ENCODE assay signal across 14 mouse cellular contexts in genomic region chr3:159865691-159866090, GRCm38 (mm10).
"Had no signal": no experiment of that assay in that cellular context is flagged by ENCODE, and none has a peak within 500 bp of the region (broad histone marks: within the 10 kb centered on the region; RNA-seq: fewer than 3 reads in every experiment).

No protein-coding gene starts in this region.

- H3K9me3 ChIP-seq: kidney, embryonic 15.5 days; limb, embryonic 13.5 days; midbrain, embryonic 12.5 days; neural tube, embryonic 13.5 days; stomach, embryonic 15.5 days had no signal

- DNase-seq: kidney, postnatal 14 days; left cerebral cortex, postnatal 4 days; lung, adult 2 months; lung, postnatal 14 days; retina, postnatal 1 day; thymus, adult 2 months; thymus, postnatal 36 days had no signal

- H3K27ac ChIP-seq: kidney, embryonic 15.5 days; limb, embryonic 13.5 days; liver, embryonic 14.5 days; midbrain, embryonic 12.5 days; neural tube, embryonic 13.5 days; stomach, embryonic 15.5 days had no signal

- H3K4me1 ChIP-seq: kidney, embryonic 15.5 days; limb, embryonic 13.5 days; midbrain, embryonic 12.5 days; neural tube, embryonic 13.5 days; stomach, embryonic 15.5 days had no signal

- H3K27me3 ChIP-seq: kidney, embryonic 15.5 days; limb, embryonic 13.5 days; midbrain, embryonic 12.5 days; neural tube, embryonic 13.5 days; stomach, embryonic 15.5 days had no signal

- ATAC-seq: midbrain, embryonic 16.5 days had no signal

- H3K4me3 ChIP-seq: kidney, embryonic 15.5 days; limb, embryonic 13.5 days; midbrain, embryonic 12.5 days; neural tube, embryonic 13.5 days; stomach, embryonic 15.5 days had no signal

- H3K4me2 ChIP-seq: kidney, embryonic 15.5 days; limb, embryonic 13.5 days; midbrain, embryonic 12.5 days; neural tube, embryonic 13.5 days; stomach, embryonic 15.5 days had no signal

- H3K36me3 ChIP-seq: kidney, embryonic 15.5 days; midbrain, embryonic 12.5 days; neural tube, embryonic 13.5 days; stomach, embryonic 15.5 days had no signal

- H3K9ac ChIP-seq: kidney, embryonic 15.5 days; limb, embryonic 13.5 days; liver, embryonic 14.5 days; midbrain, embryonic 12.5 days; neural tube, embryonic 13.5 days; stomach, embryonic 15.5 days had no signal
